Mouse (Mus musculus) myocyte (in vitro differentiated cells): ENCODE results near the gene Bub1. TPM values are rescaled to one million over a fixed set of nuclear protein-coding genes. Genes with fewer than 3 reads are reported as not detected.

Experiments used
- H3K27me3 ChIP-seq: one replicate; pipeline ENCODE4 v1.6.1; 2011; ENCODE audit not compliant: control insufficient read depth, insufficient read depth, insufficient read length
- H3K36me3 ChIP-seq: one replicate; pipeline ENCODE4 v1.6.1; 2011; ENCODE audit not compliant: control insufficient read depth, insufficient read depth
- H3K4me2 ChIP-seq: one replicate; pipeline ENCODE4 v1.6.1; 2011; ENCODE audit warnings: low read depth, control low read depth
- H3K4me3 ChIP-seq: one replicate; pipeline ENCODE4 v1.5.1; 2011; ENCODE audit warnings: mild to moderate bottlenecking, control low read depth, moderate library complexity
- H3K79me2 ChIP-seq: one replicate; pipeline ENCODE4 v1.6.1; 2011; ENCODE audit not compliant: control insufficient read depth, insufficient read depth
- H3ac ChIP-seq: one replicate; pipeline ENCODE4 v1.6.1; 2011; ENCODE audit not compliant: control insufficient read depth, insufficient read length
- CEBPB ChIP-seq: IDR thresholded peaks from 2 replicates; pipeline ENCODE4 v1.6.1; 2011; ENCODE audit warnings: mild to moderate bottlenecking, moderate library complexity; ENCODE audit not compliant: poor library complexity, insufficient read depth, severe bottlenecking
- E2F4 ChIP-seq: IDR thresholded peaks from one replicate; pipeline ENCODE4 v1.6.1; 2011; ENCODE audit warnings: mild to moderate bottlenecking, control low read depth, moderate library complexity; ENCODE audit not compliant: insufficient read depth
- MAX ChIP-seq: IDR thresholded peaks from one replicate; pipeline ENCODE4 v1.6.1; 2011; ENCODE audit warnings: low read depth, mild to moderate bottlenecking, control low read depth
- MYOD1 ChIP-seq, 3 experiments: IDR thresholded peaks; one replicate each; pipeline ENCODE4 v1.6.1; 2011; ENCODE audit warnings: control low read depth in 2 of 3, low read depth in 2 of 3, mild to moderate bottlenecking in 2 of 3, moderate library complexity in 1 of 3; ENCODE audit not compliant: insufficient read length in 2 of 3, control insufficient read depth in 1 of 3
- MYOG ChIP-seq, 3 experiments: IDR thresholded peaks; one replicate each; pipeline ENCODE4 v1.6.1; 2011; ENCODE audit warnings: control low read depth in 2 of 3, low read depth in 2 of 3, mild to moderate bottlenecking in 2 of 3; ENCODE audit not compliant: insufficient read length in 2 of 3, control insufficient read depth in 1 of 3, insufficient read depth in 1 of 3
- POLR2A ChIP-seq: IDR thresholded peaks from one replicate; pipeline ENCODE4 v1.6.1; 2011; ENCODE audit warnings: low read depth, mild to moderate bottlenecking, control low read depth, moderate library complexity; ENCODE audit not compliant: insufficient read length
- POLR2AphosphoS2 ChIP-seq: IDR thresholded peaks from one replicate; pipeline ENCODE4 v1.6.1; 2011; ENCODE audit warnings: low read depth, control low read depth; ENCODE audit not compliant: insufficient read length
- REST ChIP-seq: IDR thresholded peaks from one replicate; pipeline ENCODE4 v1.6.1; 2011; ENCODE audit warnings: mild to moderate bottlenecking, control low read depth, moderate library complexity; ENCODE audit not compliant: insufficient read depth, insufficient read length
- SRF ChIP-seq: IDR thresholded peaks from one replicate; pipeline ENCODE4 v1.6.1; 2011; ENCODE audit warnings: low read depth; ENCODE audit not compliant: control insufficient read depth, insufficient read length
- TCF12 ChIP-seq: IDR thresholded peaks from one replicate; pipeline ENCODE4 v1.6.1; 2011; ENCODE audit warnings: mild to moderate bottlenecking, control low read depth; ENCODE audit not compliant: poor library complexity, insufficient read depth, severe bottlenecking
- TCF3 ChIP-seq: IDR thresholded peaks from one replicate; pipeline ENCODE4 v1.6.1; 2011; ENCODE audit warnings: low read depth, control low read depth; ENCODE audit not compliant: insufficient read length
- USF1 ChIP-seq: IDR thresholded peaks from one replicate; pipeline ENCODE4 v1.6.1; 2011; ENCODE audit warnings: low read depth, mild to moderate bottlenecking, control low read depth, moderate library complexity
- polyA plus RNA-seq: library from polyadenylated mRNA; unstranded; fragments of >200 nt; fragmentation: generic; extraction: Trizol; gene quantifications from one replicate; pipeline ENCODE4 v1.2.1, GENCODE M21; 2012; ENCODE audit warnings: missing spikeins

Bub1 gene
- polyA plus RNA-seq, 1 experiment = 4.3 TPM

DNA sequence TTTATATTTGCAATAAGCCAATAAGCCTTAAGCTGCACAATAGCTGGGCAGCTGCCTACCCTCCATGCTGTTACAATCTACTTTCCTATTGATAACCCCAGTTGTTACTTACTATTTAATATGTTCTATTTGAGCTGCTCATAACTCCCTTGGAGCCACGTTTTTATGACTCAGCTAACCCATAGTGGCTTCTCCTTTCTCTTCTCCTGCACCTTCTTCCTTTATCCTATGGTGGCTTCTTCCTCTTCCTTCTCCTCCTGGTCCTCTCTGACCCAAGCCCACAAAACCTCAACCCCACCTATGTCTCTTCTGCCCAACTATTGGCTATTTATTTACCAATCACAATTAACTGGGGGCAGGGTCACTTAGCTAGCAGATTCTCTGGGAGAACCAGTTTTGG, 14.9 kb upstream of the Bub1 start:
- Histone ChIP-seq H3K36me3 (no peaks in the 10 kb centered on the region), H3K4me2 (peak overlapping the region; percentile 61), H3K4me3 (no peak overlapping the region), H3K27me3 (no peaks in the 10 kb centered on the region), H3ac (no peak overlapping the region), H3K79me2 (no peaks in the 10 kb centered on the region)
- no peak for TF ChIP-seq MYOG (IDR thresholded peaks at IDR 0.05; ENCODE audit: control insufficient read depth in 1 of 3, insufficient read depth in 1 of 3, insufficient read length in 2 of 3, low read depth in 2 of 3)
- TF ChIP-seq REST = no peak
- TF ChIP-seq MAX = no peak
- TF ChIP-seq TCF12 = no peak
- no peak for TF ChIP-seq POLR2AphosphoS2
- TF ChIP-seq E2F4 = no peak
- TF ChIP-seq TCF3 = no peak
- TF ChIP-seq MYOD1 (IDR thresholded peaks at IDR 0.05; ENCODE audit: control insufficient read depth in 1 of 3, insufficient read length in 2 of 3, low read depth in 2 of 3) = no peak
- TF ChIP-seq POLR2A = no peak
- TF ChIP-seq SRF = no peak
- no peak for TF ChIP-seq CEBPB
- TF ChIP-seq USF1 = no peak

DNA sequence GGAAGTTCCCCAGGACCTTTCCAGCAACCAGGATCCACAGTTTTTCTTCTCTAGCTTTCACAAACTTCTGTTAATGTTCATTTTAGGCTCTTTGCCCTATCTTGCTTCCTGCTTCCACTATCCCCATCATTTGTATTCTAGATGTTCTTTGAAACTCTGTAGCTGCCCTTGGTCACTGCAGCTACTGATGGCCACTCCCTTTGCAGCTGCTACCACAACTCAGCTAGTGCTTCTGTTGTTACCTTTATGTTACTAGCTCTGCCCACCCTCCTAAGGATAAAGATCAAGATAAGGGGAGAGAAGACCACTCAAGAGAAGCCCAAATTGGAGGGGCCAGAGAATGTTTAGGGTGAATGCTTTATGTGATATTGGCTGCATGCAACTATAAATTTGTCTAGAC, 14.3 kb upstream of the Bub1 start:
- Histone ChIP-seq H3ac (no peak overlapping the region), H3K4me3 (no peak overlapping the region), H3K4me2 (peak overlapping the region; percentile 61), H3K36me3 (no peaks in the 10 kb centered on the region), H3K79me2 (no peaks in the 10 kb centered on the region), H3K27me3 (no peaks in the 10 kb centered on the region)
- TF ChIP-seq REST (no peak), E2F4 (no peak), TCF3 (no peak), MYOD1 (IDR thresholded peaks at IDR 0.05; ENCODE audit: control insufficient read depth in 1 of 3, insufficient read length in 2 of 3, low read depth in 2 of 3) (peak; percentile 19 to 79 (median 60)), POLR2A (no peak), MYOG (IDR thresholded peaks at IDR 0.05; ENCODE audit: control insufficient read depth in 1 of 3, insufficient read depth in 1 of 3, insufficient read length in 2 of 3, low read depth in 2 of 3) (no peak)

DNA sequence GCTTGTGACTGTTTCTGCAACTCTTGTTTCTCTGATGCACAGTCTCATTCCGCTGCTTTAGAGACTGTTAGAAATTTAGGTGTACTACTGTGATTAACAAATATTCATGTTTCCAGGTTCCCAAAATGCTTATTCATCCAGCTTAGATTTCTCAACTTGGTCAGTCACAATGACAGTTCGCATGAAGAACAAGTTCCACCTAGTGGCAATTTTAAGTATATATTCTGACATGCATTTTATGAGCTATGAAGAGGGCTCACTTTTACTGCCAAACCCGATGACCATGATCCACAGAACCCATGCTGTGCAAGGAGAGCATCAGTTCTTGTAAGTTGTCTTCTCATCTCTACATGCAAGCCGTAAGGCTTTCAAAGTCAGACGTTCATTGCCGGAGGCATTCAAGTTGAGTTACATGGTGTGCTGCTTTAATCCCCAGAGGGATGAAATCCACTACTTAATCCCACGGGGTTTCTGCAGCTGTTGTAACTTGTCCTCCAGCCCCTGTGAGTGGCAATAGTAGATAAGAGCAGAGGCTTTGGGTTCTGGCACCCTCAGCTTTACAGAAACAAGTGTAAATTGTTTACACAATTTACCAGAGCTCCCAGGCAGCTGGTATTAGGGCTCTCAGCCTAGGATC, 13.8 kb upstream of the Bub1 start:
- no peak overlapping the region for H3K4me3 ChIP-seq
- H3K36me3 ChIP-seq = no peaks in the 10 kb centered on the region
- TF ChIP-seq MYOD1 (IDR thresholded peaks at IDR 0.05; ENCODE audit: control insufficient read depth in 1 of 3, insufficient read length in 2 of 3, low read depth in 2 of 3) (peak; percentile 60 to 82 (median 79)), REST (no peak), MYOG (IDR thresholded peaks at IDR 0.05; ENCODE audit: control insufficient read depth in 1 of 3, insufficient read depth in 1 of 3, insufficient read length in 2 of 3, low read depth in 2 of 3) (peak in 2 of 3 experiments; percentile 16 to 65), USF1 (no peak), SRF (no peak), MAX (no peak), POLR2A (no peak), POLR2AphosphoS2 (no peak), E2F4 (no peak), TCF3 (no peak), TCF12 (peak; percentile 90), CEBPB (no peak)
- peak overlapping the region; percentile 61 for H3K4me2 ChIP-seq
- no peak overlapping the region for H3ac ChIP-seq
- no peaks in the 10 kb centered on the region for H3K27me3 ChIP-seq
- H3K79me2 ChIP-seq = no peaks in the 10 kb centered on the region

DNA sequence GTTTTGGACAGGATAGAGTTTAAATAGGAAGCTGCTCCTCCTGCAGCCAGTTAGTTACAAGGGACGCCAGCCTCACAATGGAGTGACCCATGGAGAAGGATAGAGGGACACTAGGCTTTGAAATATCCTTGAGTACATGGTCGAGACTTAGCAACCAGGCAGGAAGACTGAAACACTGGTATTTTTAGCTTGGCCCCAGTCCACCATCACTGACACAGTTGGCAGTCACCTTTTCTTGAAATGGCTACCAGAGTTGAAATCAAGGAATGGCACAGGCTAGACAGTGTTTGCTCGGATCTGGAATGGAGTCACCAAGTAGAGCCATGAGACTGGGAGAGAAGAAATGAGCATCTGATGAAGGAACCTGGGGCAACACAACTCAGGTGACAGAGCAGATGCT, 10.8 kb upstream of the Bub1 start:
- no peak overlapping the region for H3K4me2 ChIP-seq
- peaks cover 21% of the 10 kb centered on the region for H3K27me3 ChIP-seq
- no peaks in the 10 kb centered on the region for H3K79me2 ChIP-seq
- no peak overlapping the region for H3K4me3 ChIP-seq
- H3K36me3 ChIP-seq = no peaks in the 10 kb centered on the region
- TF ChIP-seq POLR2A (no peak), MAX (no peak), MYOD1 (IDR thresholded peaks at IDR 0.05; ENCODE audit: control insufficient read depth in 1 of 3, insufficient read length in 2 of 3, low read depth in 2 of 3) (no peak), SRF (no peak), REST (no peak), USF1 (no peak), POLR2AphosphoS2 (no peak), CEBPB (no peak), E2F4 (no peak)
- H3ac ChIP-seq = no peak overlapping the region

DNA sequence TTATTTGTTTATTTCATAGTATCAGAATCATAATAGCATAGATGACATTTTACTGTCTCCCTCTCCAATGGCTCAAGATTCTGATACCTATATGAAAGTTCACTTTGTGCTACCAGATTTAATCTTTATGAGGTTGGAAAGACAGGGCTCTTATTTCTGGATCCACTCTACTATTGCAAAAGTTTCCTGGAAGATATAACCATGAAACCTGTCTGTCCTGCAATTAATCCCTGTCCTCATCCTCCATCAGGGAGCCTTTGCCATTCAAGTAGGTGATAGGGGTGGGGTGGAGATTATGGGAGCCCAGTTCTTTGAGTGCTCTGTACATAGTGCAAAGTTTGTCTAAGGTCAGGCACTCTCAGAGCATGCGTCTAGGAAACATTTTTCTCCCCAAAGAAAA, 9.7 kb upstream of the Bub1 start:
- peaks cover 27% of the 10 kb centered on the region for H3K27me3 ChIP-seq
- H3K79me2 ChIP-seq = no peaks in the 10 kb centered on the region
- H3K36me3 ChIP-seq = no peaks in the 10 kb centered on the region
- H3ac ChIP-seq = no peak overlapping the region
- H3K4me3 ChIP-seq = no peak overlapping the region
- TF ChIP-seq USF1 (no peak), MYOD1 (IDR thresholded peaks at IDR 0.05; ENCODE audit: control insufficient read depth in 1 of 3, insufficient read length in 2 of 3, low read depth in 2 of 3) (no peak)
- no peak overlapping the region for H3K4me2 ChIP-seq
